Mouse (Mus musculus) thymus, postnatal 10 days (tissue): ENCODE results near the gene Tnrc6b.
A peak's percentile ranks its signal among the peaks of the same experiment; 100 is the strongest.

Experiments
- DNase-seq, 2 experiments: peaks; one replicate each; pipeline ENCODE4 v3.0.0; 2021; ENCODE audit warnings: low spot score in 2 of 2

Tnrc6b gene

DNA sequence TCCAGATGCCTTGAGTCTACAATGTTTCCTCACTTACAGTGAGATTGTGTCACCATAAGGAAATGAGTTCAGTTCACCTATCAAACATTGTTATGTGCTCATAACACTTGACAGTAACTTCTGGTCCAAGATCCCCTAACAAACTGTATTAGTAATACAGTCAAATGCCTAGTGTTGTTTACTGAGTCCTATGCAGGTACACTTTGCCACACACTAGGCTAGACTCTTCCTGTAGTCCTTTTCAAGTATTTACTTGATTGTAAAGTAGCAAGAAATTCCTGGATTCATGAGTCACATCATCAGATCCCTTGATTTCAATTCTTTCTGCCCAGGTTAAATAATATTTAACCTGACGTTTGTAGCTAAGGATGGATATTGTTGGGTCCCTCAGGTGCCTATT, 258.3 kb downstream of the Tnrc6b start:
- DNase-seq: no peak

DNA sequence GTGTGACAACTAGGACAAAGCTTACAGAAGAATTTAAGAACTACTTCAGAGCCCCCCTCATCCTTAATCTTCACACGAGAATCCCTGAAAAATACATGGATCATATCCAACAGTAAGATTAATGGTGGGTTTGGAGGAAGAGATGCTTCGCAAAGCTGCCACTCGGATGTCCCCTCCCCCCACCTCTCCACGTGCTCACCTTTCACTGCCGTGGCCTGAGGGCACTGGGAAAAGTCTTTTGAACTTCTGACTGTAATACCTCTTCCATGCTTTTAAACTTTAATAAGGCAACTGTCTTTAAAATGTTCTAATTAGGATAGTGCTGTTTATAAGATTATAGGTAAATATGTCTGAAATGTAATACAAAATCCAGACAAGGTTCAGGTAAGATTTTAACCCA, 263.2 kb downstream of the Tnrc6b start:
- DNase-seq: no peak

GRCm38 (mm10) chr15:80975666-80976065, 264.6 kb downstream of the Tnrc6b start:
- DNase-seq: no peak

GRCm38 (mm10) chr15:80977620-80978334, 266.7 kb downstream of the Tnrc6b start, which contains the start of gene Sgsm3:
Gene Sgsm3, plus strand, starts transcription at chr15:80977765.
- DNase-seq: peak; percentile 73 to 82

DNA sequence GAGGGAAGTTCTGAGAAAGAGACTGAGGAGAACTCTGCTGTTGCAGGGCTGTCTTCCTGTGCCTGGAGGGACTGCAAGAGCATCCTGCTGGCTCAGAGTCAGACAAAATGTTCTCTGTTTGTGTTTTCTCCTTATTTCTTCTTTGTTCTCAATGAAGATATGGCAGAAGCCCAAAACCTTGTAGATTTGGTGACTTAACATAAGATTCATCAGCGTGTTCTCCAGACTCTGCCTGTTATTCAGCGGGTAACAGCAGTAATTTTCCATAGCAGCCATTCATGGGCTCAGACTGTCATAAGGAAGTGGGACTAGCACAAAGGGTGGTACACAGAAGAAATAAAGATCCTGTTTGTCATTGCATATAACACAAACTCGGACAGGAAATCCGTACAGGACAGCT, 268.5 kb downstream of the Tnrc6b start:
- no peak for DNase-seq

DNA sequence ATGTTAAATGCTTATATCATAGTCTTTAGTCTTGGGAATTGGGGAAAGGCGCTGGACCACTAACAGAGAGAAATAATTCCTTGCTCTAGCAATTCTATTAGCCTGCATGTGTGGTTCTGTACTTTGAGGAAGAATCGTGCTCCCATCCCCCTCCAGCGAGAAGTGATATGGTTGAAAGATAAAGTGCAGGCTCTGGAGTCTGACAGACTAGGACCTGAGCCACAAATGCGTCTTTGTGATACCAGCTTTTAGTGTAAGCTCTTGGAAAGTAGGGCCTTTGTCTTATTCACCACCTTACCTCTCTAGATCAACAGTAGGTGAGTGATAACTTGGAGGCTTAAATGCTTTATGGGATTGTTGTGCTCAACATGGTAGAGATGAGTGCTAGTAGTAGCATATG, 270.1 kb downstream of the Tnrc6b start:
- no peak for DNase-seq

- no peak for DNase-seq
Measured at GRCm38 (mm10) chr15:80983264-80983663, 272.2 kb downstream of the Tnrc6b start.

GRCm38 (mm10) chr15:80988331-80988730, 277.2 kb downstream of the Tnrc6b start:
- DNase-seq: no peak

- no peak for DNase-seq
Measured at GRCm38 (mm10) chr15:80989712-80990111, 278.6 kb downstream of the Tnrc6b start.
